Mouse (Mus musculus) olfactory bulb, adult 2 months (tissue): ENCODE measurements around the gene Reep3.

Source experiments
- CTCF ChIP-seq: fragments of 200-500 bp; IDR thresholded peaks from 2 replicates; pipeline ENCODE4 v1.5.1; 2012; ENCODE audit warnings: low read depth, mild to moderate bottlenecking, low read length, moderate library complexity; ENCODE audit not compliant: insufficient read depth
- POLR2A ChIP-seq: fragments of 200-500 bp; IDR thresholded peaks from 2 replicates; pipeline ENCODE4 v1.6.1; 2012; ENCODE audit warnings: mild to moderate bottlenecking, low read depth, low read length, moderate library complexity; ENCODE audit not compliant: insufficient read depth

- TF ChIP-seq CTCF, result no peak
- no peak for TF ChIP-seq POLR2A
These were observed 82.0 kb downstream of the Reep3 start for GRCm38 (mm10) chr10:67014746-67015145.
